8 mouse cellular contexts compared by ENCODE assay signal in the genomic region with DNA sequence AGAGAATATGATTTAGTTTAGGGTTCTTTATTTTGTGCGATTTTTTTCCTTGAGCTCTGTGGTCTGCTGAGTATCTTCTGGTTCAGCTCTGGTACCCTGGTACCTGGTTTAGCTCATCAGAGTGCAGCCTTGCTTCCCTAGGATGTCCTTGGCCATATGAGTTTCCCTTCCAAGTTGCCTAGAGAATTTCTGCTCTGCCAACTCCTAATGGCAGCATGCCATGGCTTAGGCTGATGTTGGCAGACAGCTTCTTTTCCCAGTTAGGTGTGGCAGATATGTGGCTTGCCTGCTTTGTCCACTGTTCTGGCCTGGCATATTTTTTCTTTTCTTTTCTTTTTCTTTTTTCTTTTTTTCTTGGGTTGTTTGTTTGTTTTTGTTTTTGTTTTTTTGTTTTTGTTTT. TPM values are rescaled to one million over a fixed set of nuclear protein-coding genes. Genes with fewer than 3 reads are reported as not detected.
DNase-seq lines count a peak whose midpoint lies in the region; ATAC-seq lines count a peak whose summit lies in the region.

No protein-coding gene starts in this region.

- H3K27me3 ChIP-seq in midbrain, embryonic 14.5 days (ENCODE audit: control insufficient read depth, insufficient read depth, low read length) = no peaks in the 10 kb centered on the region
- H3K27me3 ChIP-seq in midbrain, embryonic 11.5 days (ENCODE audit: control insufficient read depth, insufficient read depth, low read length) = no peaks in the 10 kb centered on the region
- no peaks in the 10 kb centered on the region for H3K27me3 ChIP-seq in forebrain, embryonic 10.5 days (ENCODE audit: poor library complexity, severe bottlenecking)

- DNase-seq in midbrain, embryonic 14.5 days = peak; percentile 57
- DNase-seq in midbrain, embryonic 11.5 days (ENCODE audit: low spot score, missing footprints) = no peak
- DNase-seq in cerebellum, postnatal 25 days = peak; percentile 73 to 81
- peak; percentile 71 to 83 for DNase-seq in heart, postnatal 14 days
- DNase-seq in left cerebral cortex, adult 9 months (ENCODE audit: low spot score in 2 of 2) = peak; percentile 23 to 85
- DNase-seq in right cerebral cortex, postnatal 36 days (ENCODE audit: low spot score in 2 of 2) = peak; percentile 44 to 64
- no peak for DNase-seq in c-Kit-positive CD71-positive TER-119-positive erythroid progenitor cells, embryonic 14.5 days (ENCODE audit: low spot score)
- DNase-seq in forebrain, embryonic 10.5 days (ENCODE audit: extremely low spot score, low spot score) = no peak

- no peak for ATAC-seq in midbrain, embryonic 14.5 days (ENCODE audit: low FRiP score, low TSS enrichment)
- no peak for ATAC-seq in midbrain, embryonic 11.5 days (ENCODE audit: low FRiP score)

- intact Hi-C loops in heart, postnatal 14 days (cut with DNase I) = no loop called here

- H3K9me3 ChIP-seq in midbrain, embryonic 14.5 days (ENCODE audit: control insufficient read depth, low read length) = no peaks in the 10 kb centered on the region
- no peaks in the 10 kb centered on the region for H3K9me3 ChIP-seq in midbrain, embryonic 11.5 days (ENCODE audit: control insufficient read depth, low read length)
- no peaks in the 10 kb centered on the region for H3K9me3 ChIP-seq in forebrain, embryonic 10.5 days

- H3K4me1 ChIP-seq in midbrain, embryonic 14.5 days (ENCODE audit: control insufficient read depth, insufficient read depth, low read length) = peaks cover 6% of the 10 kb centered on the region
- no peaks in the 10 kb centered on the region for H3K4me1 ChIP-seq in midbrain, embryonic 11.5 days (ENCODE audit: control insufficient read depth, insufficient read depth, low read length)
- no peaks in the 10 kb centered on the region for H3K4me1 ChIP-seq in forebrain, embryonic 10.5 days

- no peak overlapping the region for H3K9ac ChIP-seq in midbrain, embryonic 14.5 days (replicated peaks; ENCODE audit: low read length)
- H3K9ac ChIP-seq in midbrain, embryonic 11.5 days (ENCODE audit: low read length) = no peak overlapping the region

- H3K27ac ChIP-seq in midbrain, embryonic 14.5 days (replicated peaks; ENCODE audit: low read depth, low read length) = no peak overlapping the region
- no peak overlapping the region for H3K27ac ChIP-seq in midbrain, embryonic 11.5 days (ENCODE audit: low read depth, low read length)
- no peak overlapping the region for H3K27ac ChIP-seq in forebrain, embryonic 10.5 days

- H3K4me3 ChIP-seq in midbrain, embryonic 14.5 days (replicated peaks; ENCODE audit: low read depth, low read length) = no peak overlapping the region
- no peak overlapping the region for H3K4me3 ChIP-seq in midbrain, embryonic 11.5 days (ENCODE audit: low read depth, low read length)
- H3K4me3 ChIP-seq in forebrain, embryonic 10.5 days = no peak overlapping the region

- H3K4me2 ChIP-seq in midbrain, embryonic 14.5 days (ENCODE audit: low read length) = no peak overlapping the region
- no peak overlapping the region for H3K4me2 ChIP-seq in midbrain, embryonic 11.5 days

- 100% methylated on average over 1 of the region's 1 CpGs for WGBS in midbrain, embryonic 14.5 days
- 90% methylated on average over 1 of the region's 1 CpGs for WGBS in midbrain, embryonic 11.5 days
- WGBS in forebrain, embryonic 10.5 days = 100% methylated on average over 1 of the region's 1 CpGs

- H3K36me3 ChIP-seq in midbrain, embryonic 14.5 days (ENCODE audit: control insufficient read depth, insufficient read depth, low read length) = no peaks in the 10 kb centered on the region
- no peaks in the 10 kb centered on the region for H3K36me3 ChIP-seq in midbrain, embryonic 11.5 days (ENCODE audit: control insufficient read depth, insufficient read depth, low read length)
- H3K36me3 ChIP-seq in forebrain, embryonic 10.5 days (replicated peaks) = no peaks in the 10 kb centered on the region

RNA-seq across cellular contexts. Expression of gene Rabep1, which starts 25.8 kb away (rescaled TPM):
- 69.9 and 77.0 TPM in 2 replicates for polyA plus RNA-seq in midbrain, embryonic 14.5 days (2014; fragmentation: Nextera tagmentation; extraction: Ambion mirVana)
- 41.7 and 44.2 TPM in 2 replicates for polyA plus RNA-seq in midbrain, embryonic 11.5 days (2014; fragmentation: Nextera tagmentation; extraction: Ambion mirVana)
- 10 to 100 TPM; 32.8 to 34.8 TPM for total RNA-seq in heart, postnatal 14 days (2021)
- 33.2 and 37.9 TPM in 2 replicates for polyA plus RNA-seq in forebrain, embryonic 10.5 days (2016; fragmentation: Nextera tagmentation; extraction: Ambion mirVana)

RNA-seq across cellular contexts. Expression of gene Scimp, which starts 58.0 kb away (rescaled TPM):
- polyA plus RNA-seq in midbrain, embryonic 14.5 days (2014; fragmentation: Nextera tagmentation; extraction: Ambion mirVana) = 0.39 TPM in 1 of 2 replicates, not detected in the other
- not detected in 2 replicates for polyA plus RNA-seq in midbrain, embryonic 11.5 days (2014; fragmentation: Nextera tagmentation; extraction: Ambion mirVana)
- under 1 TPM; 0.29 to 0.55 TPM for total RNA-seq in heart, postnatal 14 days (2021)
- polyA plus RNA-seq in forebrain, embryonic 10.5 days (2016; fragmentation: Nextera tagmentation; extraction: Ambion mirVana) = not detected in 2 replicates

Comparison
In these comparisons a context has a peak if more than half of its experiments do, and no peak if none do; other contexts are left out.
1. DNase-seq: peak in midbrain, embryonic 14.5 days (single experiment), cerebellum, postnatal 25 days (2 of 2), heart, postnatal 14 days (2 of 2), left cerebral cortex, adult 9 months (2 of 2) and right cerebral cortex, postnatal 36 days (2 of 2); none in midbrain, embryonic 11.5 days (single experiment), c-Kit-positive CD71-positive TER-119-positive erythroid progenitor cells, embryonic 14.5 days (single experiment) and forebrain, embryonic 10.5 days (single experiment).